Mouse (Mus musculus) forebrain, embryonic 12.5 days (tissue): Measurements from ENCODE around the gene Dennd2a. TPM values are rescaled to one million over a fixed set of nuclear protein-coding genes. Genes with fewer than 3 reads are reported as not detected.

Source experiments
- ATAC-seq: fragments of 200-750 bp; cut with Nextera tagmentation; 2 replicates; pipeline ENCODE4 v1.8.0; 2017; ENCODE audit warnings: moderate TSS enrichment; ENCODE audit not compliant: low FRiP score
- H3K27ac ChIP-seq: fragments of 300-500 bp; sonication (generic); 2 replicates; pipeline ENCODE4 v1.5.1; 2016; ENCODE audit warnings: mild to moderate bottlenecking
- H3K27me3 ChIP-seq: fragments of 300-500 bp; sonication (generic); 2 replicates; pipeline ENCODE4 v1.6.1; 2016; ENCODE audit warnings: mild to moderate bottlenecking
- H3K36me3 ChIP-seq: fragments of 300-500 bp; sonication (generic); replicated peaks from 2 replicates; pipeline ENCODE4 v1.6.1; 2016; ENCODE audit warnings: mild to moderate bottlenecking
- H3K4me1 ChIP-seq: fragments of 300-500 bp; sonication (generic); 2 replicates; pipeline ENCODE4 v1.6.1; 2016
- H3K4me2 ChIP-seq: fragments of 300-500 bp; sonication (generic); 2 replicates; pipeline ENCODE4 v1.6.1; 2016; ENCODE audit warnings: mild to moderate bottlenecking, moderate library complexity
- H3K4me3 ChIP-seq: fragments of 300-500 bp; sonication (generic); replicated peaks from 2 replicates; pipeline ENCODE4 v1.5.1; 2016; ENCODE audit warnings: mild to moderate bottlenecking
- H3K9ac ChIP-seq: fragments of 300-500 bp; sonication (generic); 2 replicates; pipeline ENCODE4 v1.6.1; 2016; ENCODE audit warnings: mild to moderate bottlenecking
- H3K9me3 ChIP-seq: fragments of 300-500 bp; sonication (generic); 2 replicates; pipeline ENCODE4 v1.6.1; 2016
- WGBS: fragments of 180-500 bp; shearing (Covaris S2); methylation state at CpG from one replicate; pipeline ENCODE4 v1.1.7; 2016; 5-methylcytosine and 5-hydroxymethylcytosine counted together
- polyA plus RNA-seq: library from polyadenylated mRNA; unstranded; fragments of >200 nt; fragmentation: Nextera tagmentation; extraction: Ambion mirVana; gene quantifications from 2 replicates; pipeline ENCODE4 v1.2.1, GENCODE M21; 2016

Gene Dennd2a
- polyA plus RNA-seq, 1 experiment from 2014 or later = 37.6 TPM

- peak; percentile 67; the same call in 1 of the 2 replicates for ATAC-seq
- H3K27ac ChIP-seq = peak overlapping the region; percentile 57
- H3K4me3 ChIP-seq = no peak overlapping the region
- peaks cover 5% of the 10 kb centered on the region; the same call in 1 of the 2 replicates for H3K36me3 ChIP-seq
- peak overlapping the region; percentile 15 for H3K4me2 ChIP-seq
- peaks cover 26% of the 10 kb centered on the region for H3K4me1 ChIP-seq
- no peaks in the 10 kb centered on the region for H3K27me3 ChIP-seq
- no peaks in the 10 kb centered on the region for H3K9me3 ChIP-seq
- no peak overlapping the region for H3K9ac ChIP-seq
- 48% methylated on average over 12 of the region's 12 CpGs for WGBS
Observed at GRCm38 (mm10) chr6:39528671-39529535, 28.8 kb downstream of the Dennd2a start.

GRCm38 (mm10) chr6:39527811-39528210 is 29.9 kb downstream of the Dennd2a start:
- Histone ChIP-seq H3K27ac (no peak overlapping the region; the same call in 1 of the 2 replicates), H3K9ac (no peak overlapping the region), H3K4me1 (peaks cover 26% of the 10 kb centered on the region), H3K9me3 (no peaks in the 10 kb centered on the region), H3K4me3 (no peak overlapping the region), H3K36me3 (peaks cover 8% of the 10 kb centered on the region), H3K4me2 (no peak overlapping the region), H3K27me3 (no peaks in the 10 kb centered on the region)
- 57% methylated on average over 4 of the region's 4 CpGs for WGBS
- no peak for ATAC-seq

- Histone ChIP-seq H3K4me2 (no peak overlapping the region), H3K9me3 (no peaks in the 10 kb centered on the region), H3K9ac (no peak overlapping the region), H3K27ac (no peak overlapping the region), H3K4me3 (no peak overlapping the region), H3K27me3 (no peaks in the 10 kb centered on the region), H3K4me1 (peaks cover 26% of the 10 kb centered on the region), H3K36me3 (peaks cover 12% of the 10 kb centered on the region)
- WGBS = 93% methylated on average over 7 of the region's 7 CpGs
- no peak for ATAC-seq
Observed at GRCm38 (mm10) chr6:39527337-39527784, 30.3 kb downstream of the Dennd2a start.

- WGBS = 86% methylated on average over 8 of the region's 10 CpGs
- no peak overlapping the region for H3K4me3 ChIP-seq
- H3K9ac ChIP-seq = no peak overlapping the region
- H3K9me3 ChIP-seq = no peaks in the 10 kb centered on the region
- H3K36me3 ChIP-seq = peaks cover 18% of the 10 kb centered on the region
- no peak overlapping the region for H3K4me2 ChIP-seq
- no peak for ATAC-seq
- H3K27ac ChIP-seq = no peak overlapping the region
- H3K4me1 ChIP-seq = peaks cover 26% of the 10 kb centered on the region
- H3K27me3 ChIP-seq = no peaks in the 10 kb centered on the region
Observed at GRCm38 (mm10) chr6:39526797-39527196, 30.9 kb downstream of the Dennd2a start.

- 94% methylated on average over 13 of the region's 13 CpGs for WGBS
- no peaks in the 10 kb centered on the region; the same call in 1 of the 2 replicates for H3K9me3 ChIP-seq
- ATAC-seq = no peak
- H3K4me1 ChIP-seq = peaks cover 12% of the 10 kb centered on the region
- H3K36me3 ChIP-seq = peaks cover 46% of the 10 kb centered on the region
- H3K4me3 ChIP-seq = no peak overlapping the region
- no peak overlapping the region for H3K27ac ChIP-seq
- H3K27me3 ChIP-seq = no peaks in the 10 kb centered on the region
- no peak overlapping the region for H3K4me2 ChIP-seq
- H3K9ac ChIP-seq = no peak overlapping the region
Observed at GRCm38 (mm10) chr6:39523161-39523560, 34.5 kb downstream of the Dennd2a start.

- 75% methylated on average over 5 of the region's 5 CpGs for WGBS
- H3K27ac ChIP-seq = no peak overlapping the region
- H3K4me2 ChIP-seq = no peak overlapping the region
- H3K9ac ChIP-seq = no peak overlapping the region
- H3K4me1 ChIP-seq = peaks cover 4% of the 10 kb centered on the region
- H3K9me3 ChIP-seq = no peaks in the 10 kb centered on the region; the same call in 1 of the 2 replicates
- no peaks in the 10 kb centered on the region for H3K27me3 ChIP-seq
- ATAC-seq = no peak
- H3K36me3 ChIP-seq = peaks cover 51% of the 10 kb centered on the region
- H3K4me3 ChIP-seq = no peak overlapping the region
Observed at GRCm38 (mm10) chr6:39522425-39522824, 35.2 kb downstream of the Dennd2a start.

GRCm38 (mm10) chr6:39515739-39516131 is 41.9 kb downstream of the Dennd2a start:
- Histone ChIP-seq H3K27ac (peak overlapping the region; percentile 21), H3K27me3 (no peaks in the 10 kb centered on the region), H3K36me3 (peaks cover 27% of the 10 kb centered on the region), H3K4me1 (peaks cover 5% of the 10 kb centered on the region), H3K4me3 (no peak overlapping the region), H3K9ac (no peak overlapping the region), H3K9me3 (no peaks in the 10 kb centered on the region; the same call in 1 of the 2 replicates), H3K4me2 (no peak overlapping the region)
- ATAC-seq = no peak
- WGBS = 18% methylated on average over 6 of the region's 6 CpGs

- Histone ChIP-seq H3K9ac (no peak overlapping the region), H3K27ac (peak overlapping the region; percentile 21), H3K36me3 (peaks cover 22% of the 10 kb centered on the region), H3K4me2 (no peak overlapping the region), H3K4me1 (peaks cover 5% of the 10 kb centered on the region), H3K27me3 (no peaks in the 10 kb centered on the region), H3K4me3 (no peak overlapping the region), H3K9me3 (no peaks in the 10 kb centered on the region; the same call in 1 of the 2 replicates)
- 62% methylated on average over 11 of the region's 11 CpGs for WGBS
- ATAC-seq = no peak
Observed at GRCm38 (mm10) chr6:39515040-39515738, 42.5 kb downstream of the Dennd2a start.

- ATAC-seq = no peak
- no peak overlapping the region for H3K9ac ChIP-seq
- H3K4me1 ChIP-seq = no peaks in the 10 kb centered on the region
- H3K36me3 ChIP-seq = peaks cover 77% of the 10 kb centered on the region
- 87% methylated on average over 7 of the region's 7 CpGs for WGBS
- no peaks in the 10 kb centered on the region for H3K9me3 ChIP-seq
- H3K27ac ChIP-seq = no peak overlapping the region
- H3K4me2 ChIP-seq = no peak overlapping the region
- no peaks in the 10 kb centered on the region for H3K27me3 ChIP-seq
- H3K4me3 ChIP-seq = no peak overlapping the region
Observed at GRCm38 (mm10) chr6:39503476-39503875, 54.2 kb downstream of the Dennd2a start.

GRCm38 (mm10) chr6:39497165-39497564 is 60.5 kb downstream of the Dennd2a start:
- Histone ChIP-seq H3K4me2 (no peak overlapping the region), H3K9me3 (no peaks in the 10 kb centered on the region), H3K27ac (no peak overlapping the region), H3K36me3 (peaks cover 68% of the 10 kb centered on the region), H3K4me3 (no peak overlapping the region), H3K9ac (no peak overlapping the region), H3K4me1 (peaks cover 9% of the 10 kb centered on the region), H3K27me3 (no peaks in the 10 kb centered on the region)
- no peak for ATAC-seq
- 93% methylated on average over 4 of the region's 4 CpGs for WGBS

GRCm38 (mm10) chr6:39493129-39493714 is 64.4 kb downstream of the Dennd2a start:
- peak; percentile 79 for ATAC-seq
- H3K9ac ChIP-seq = no peak overlapping the region
- no peak overlapping the region for H3K4me3 ChIP-seq
- H3K9me3 ChIP-seq = no peaks in the 10 kb centered on the region
- H3K36me3 ChIP-seq = peaks cover 76% of the 10 kb centered on the region
- WGBS = 66% methylated on average over 12 of the region's 12 CpGs
- H3K4me1 ChIP-seq = peaks cover 9% of the 10 kb centered on the region
- H3K4me2 ChIP-seq = no peak overlapping the region
- H3K27me3 ChIP-seq = no peaks in the 10 kb centered on the region
- H3K27ac ChIP-seq = peak overlapping the region; percentile 59; the same call in 1 of the 2 replicates

- H3K9me3 ChIP-seq = no peaks in the 10 kb centered on the region
- H3K4me2 ChIP-seq = no peak overlapping the region
- H3K9ac ChIP-seq = no peak overlapping the region
- peaks cover 9% of the 10 kb centered on the region for H3K4me1 ChIP-seq
- H3K36me3 ChIP-seq = peaks cover 85% of the 10 kb centered on the region
- no peak overlapping the region for H3K4me3 ChIP-seq
- H3K27me3 ChIP-seq = no peaks in the 10 kb centered on the region
- H3K27ac ChIP-seq = no peak overlapping the region
- ATAC-seq = no peak
- WGBS = 94% methylated on average over 4 of the region's 4 CpGs
Observed at GRCm38 (mm10) chr6:39492161-39492560, 65.5 kb downstream of the Dennd2a start.
